Mouse (Mus musculus): Measurements from ENCODE around the gene Usb1.

Gene Usb1

DNA sequence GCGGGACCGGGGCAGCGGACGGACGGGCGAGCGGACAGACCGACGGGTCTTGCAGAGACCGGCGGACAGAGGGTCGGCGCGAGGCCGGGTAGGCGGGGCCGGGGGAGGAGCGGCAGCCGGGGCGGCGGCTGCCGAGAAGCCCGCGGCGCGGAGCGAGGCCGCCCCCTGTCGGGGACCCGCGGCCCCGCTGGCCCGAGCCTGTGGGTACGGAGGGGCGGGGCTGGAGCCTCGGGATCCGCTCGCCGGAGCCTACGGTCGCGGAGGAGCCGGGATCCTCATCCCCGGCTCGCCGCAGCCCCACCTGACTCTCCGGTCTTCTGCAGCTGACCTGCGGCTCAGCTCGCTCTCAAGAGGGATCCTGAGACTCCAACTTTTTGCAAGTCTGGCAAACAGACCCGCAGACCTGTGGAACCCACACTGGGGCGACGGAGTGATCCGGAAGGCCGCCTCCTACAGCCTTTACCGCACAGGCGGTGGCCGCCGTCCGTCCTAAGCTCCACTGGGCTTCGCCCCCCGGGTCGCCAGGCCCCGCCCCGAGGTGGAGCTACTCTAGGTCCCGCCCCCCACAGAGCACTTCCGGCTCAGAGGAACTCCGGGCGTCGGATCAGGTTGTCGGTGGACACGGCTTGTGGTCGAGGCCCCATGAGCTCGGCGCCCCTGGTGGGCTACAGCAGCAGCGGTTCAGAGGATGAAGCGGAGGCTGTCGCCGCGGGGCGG is at the start of gene Usb1, which contains the start of gene Zfp319:
Usb1 (plus strand) TSS at position 565 of the 717 bp plus-strand sequence.
Zfp319 (minus strand) TSS at position 231 of the 717 bp plus-strand sequence.
- DNase-seq = peak; percentile 97

GRCm38 (mm10) chr8:95289066-95289650 is 42.9 kb upstream of the Usb1 start:
- no peak for DNase-seq

- DNase-seq = no peak
Observed at GRCm38 (mm10) chr8:95293172-95293571, 38.9 kb upstream of the Usb1 start.

DNA sequence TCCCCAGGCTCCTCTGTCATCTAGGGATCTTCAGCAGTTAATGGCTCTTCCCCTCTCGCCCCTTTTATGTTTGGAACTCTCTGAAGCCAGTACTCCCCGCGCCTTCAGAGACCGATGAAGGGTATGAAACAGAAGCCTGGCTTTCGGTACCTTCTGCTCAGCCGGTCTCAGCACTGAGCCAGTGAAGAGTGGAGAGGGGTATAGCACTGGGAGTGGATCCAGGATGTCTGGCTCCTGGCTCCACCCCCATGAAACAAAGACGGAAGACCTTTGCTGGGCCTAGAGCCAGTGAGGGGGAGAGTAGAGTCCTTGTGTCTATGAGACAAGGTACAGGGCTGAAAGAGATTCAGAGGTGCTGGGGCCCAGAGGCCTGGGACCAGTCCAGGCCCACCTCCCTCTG is 38.2 kb upstream of the Usb1 start:
- no peak for DNase-seq

GRCm38 (mm10) chr8:95302410-95302809 is 29.7 kb upstream of the Usb1 start:
- peak; percentile 75 for DNase-seq

DNA sequence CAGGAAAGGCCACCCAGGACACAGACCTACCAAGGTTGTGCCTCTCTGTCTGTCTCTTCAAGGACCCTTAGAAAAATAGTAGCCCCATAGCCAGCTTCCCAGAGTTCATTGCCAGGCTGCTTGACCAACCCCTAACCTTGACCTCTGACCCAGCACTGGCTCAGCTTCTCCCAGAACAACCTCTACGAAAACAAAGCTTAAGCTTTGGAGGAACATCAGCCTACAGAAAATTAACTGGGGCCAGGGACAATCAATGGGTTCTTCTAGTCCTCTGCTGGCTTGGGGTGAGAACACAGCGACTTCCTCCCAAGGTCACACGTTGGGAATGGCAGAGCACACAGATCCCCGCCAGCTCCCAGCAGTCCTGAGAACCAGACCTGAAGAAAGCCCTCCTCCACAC is 26.6 kb upstream of the Usb1 start:
- DNase-seq = no peak

- DNase-seq = no peak
Observed at GRCm38 (mm10) chr8:95306431-95306830, 25.7 kb upstream of the Usb1 start, which contains the start of gene Cngb1. Cngb1 (minus strand) TSS chr8:95306585.

- DNase-seq = no peak
Observed at GRCm38 (mm10) chr8:95310342-95310970, 21.6 kb upstream of the Usb1 start, which contains the start of gene Tepp. Tepp (plus strand) TSS chr8:95310566.

- DNase-seq = peak; percentile 53
Observed at GRCm38 (mm10) chr8:95312836-95313235, 19.2 kb upstream of the Usb1 start.

DNA sequence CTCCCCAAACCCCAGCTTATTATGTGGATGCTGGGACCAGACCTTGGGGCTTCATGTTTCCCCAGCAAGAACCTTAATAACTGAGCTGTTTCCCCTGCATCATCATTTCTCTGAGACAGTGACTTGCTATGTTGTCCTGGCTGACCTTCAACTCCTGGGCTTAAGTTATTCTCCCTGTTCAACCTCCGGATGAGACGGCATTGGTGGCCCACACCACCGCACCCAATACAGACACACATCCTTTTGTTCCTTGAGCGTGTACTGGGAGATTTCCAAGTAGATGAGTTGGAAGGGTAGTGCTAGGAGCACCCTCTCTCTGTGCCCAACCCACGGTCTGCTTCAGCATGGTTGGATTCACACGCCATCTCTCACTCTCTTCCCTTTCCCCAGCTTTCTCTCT is 18.2 kb upstream of the Usb1 start:
- no peak for DNase-seq

- DNase-seq = no peak
Observed at GRCm38 (mm10) chr8:95314707-95315106, 17.4 kb upstream of the Usb1 start.

DNA sequence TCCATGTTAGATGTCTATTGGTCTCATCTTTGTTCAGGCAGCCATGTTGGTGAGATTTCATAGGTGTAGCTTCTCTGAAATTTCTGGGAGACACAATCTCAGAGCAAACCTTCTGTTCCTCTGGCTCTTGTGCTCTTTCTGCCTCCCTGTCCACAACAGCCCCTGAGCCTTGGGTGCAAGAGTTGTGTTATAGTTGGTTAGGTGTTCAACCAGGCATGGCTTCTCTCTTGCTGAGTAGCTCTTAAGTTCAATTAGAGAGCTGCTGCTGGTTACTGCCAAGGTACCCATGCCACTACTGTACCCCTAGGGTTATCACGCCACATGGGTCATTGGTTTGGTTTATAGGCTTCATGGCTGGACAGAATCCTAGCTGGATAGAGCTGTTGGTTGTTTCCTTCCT is 16.7 kb upstream of the Usb1 start:
- no peak for DNase-seq

GRCm38 (mm10) chr8:95320224-95321139 is 11.6 kb upstream of the Usb1 start:
- DNase-seq = peak; percentile 92

DNA sequence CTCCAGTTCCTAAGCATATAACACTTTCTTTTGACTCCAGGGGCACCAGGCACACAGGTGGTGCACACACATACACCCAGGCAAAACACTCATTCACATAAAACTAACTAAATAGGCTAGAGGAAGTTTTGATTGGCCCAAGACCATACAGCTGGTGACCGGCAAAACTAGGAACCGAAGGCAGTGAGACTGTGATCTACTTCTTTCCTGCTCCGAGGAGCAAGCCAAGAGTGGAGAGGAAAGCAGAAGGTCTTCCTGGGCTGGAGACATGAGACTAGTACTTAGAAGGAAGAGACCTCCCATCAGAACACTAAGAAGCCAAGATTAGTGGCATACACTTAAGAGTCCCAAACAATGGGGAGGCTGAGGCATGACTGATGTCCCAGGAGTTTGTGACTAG is 8.9 kb upstream of the Usb1 start:
- DNase-seq = no peak

DNA sequence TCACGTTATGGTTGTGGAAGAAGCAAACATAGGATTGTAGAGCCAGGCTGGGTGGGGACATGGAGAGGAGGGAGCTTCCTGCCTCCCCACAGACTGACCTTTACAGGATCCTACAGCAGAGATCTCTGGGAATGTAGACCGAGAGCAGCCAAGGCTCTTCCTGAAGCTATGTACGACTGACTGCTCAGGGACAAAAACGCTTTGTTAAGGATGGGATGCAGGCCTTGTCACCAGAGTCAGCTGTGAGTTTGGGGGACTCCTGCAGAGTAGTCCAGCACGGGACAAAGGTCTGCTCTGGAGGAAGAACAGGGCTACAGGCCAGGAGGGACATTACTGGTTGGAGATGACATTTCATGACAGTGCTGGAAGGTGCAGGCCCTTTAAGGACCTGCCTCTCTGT is 7.4 kb upstream of the Usb1 start:
- no peak for DNase-seq

- DNase-seq = no peak
Observed at GRCm38 (mm10) chr8:95326822-95327221, 5.3 kb upstream of the Usb1 start.

GRCm38 (mm10) chr8:95327866-95328465 is 4.1 kb upstream of the Usb1 start:
- DNase-seq = no peak

- no peak for DNase-seq
Observed at GRCm38 (mm10) chr8:95330367-95330766, 1.7 kb upstream of the Usb1 start.

DNA sequence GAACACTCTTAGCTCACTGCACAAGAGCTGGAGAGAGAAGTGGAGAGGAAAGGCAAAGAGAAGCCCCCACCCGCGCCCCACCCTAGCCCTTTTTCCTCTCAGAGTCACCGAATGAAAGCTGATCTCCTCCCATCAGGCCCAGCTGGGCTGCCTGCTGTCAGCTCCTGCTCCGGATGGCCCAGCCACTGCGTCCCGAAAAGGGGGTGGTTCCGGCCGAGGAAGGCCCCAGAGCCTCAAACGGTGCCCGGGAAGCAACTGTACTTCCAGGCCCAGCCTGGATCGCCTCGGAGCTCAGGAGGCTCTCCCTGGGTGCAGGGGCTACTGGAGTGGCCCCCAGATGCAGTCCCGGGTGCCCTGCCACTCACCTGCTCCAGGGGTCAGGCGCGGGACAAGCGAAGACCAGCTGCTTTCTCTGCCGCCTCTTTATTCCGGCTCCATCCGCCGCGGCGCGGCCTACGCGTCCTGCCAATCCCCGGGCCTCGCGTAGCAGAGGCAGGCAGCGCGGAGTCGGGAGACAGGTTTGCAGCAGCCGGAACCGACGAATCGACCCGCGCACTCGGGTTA is 846 bp upstream of the Usb1 start:
- no peak for DNase-seq

- DNase-seq = no peak
Observed at GRCm38 (mm10) chr8:95332437-95333199, 534 bp downstream of the Usb1 start.

DNA sequence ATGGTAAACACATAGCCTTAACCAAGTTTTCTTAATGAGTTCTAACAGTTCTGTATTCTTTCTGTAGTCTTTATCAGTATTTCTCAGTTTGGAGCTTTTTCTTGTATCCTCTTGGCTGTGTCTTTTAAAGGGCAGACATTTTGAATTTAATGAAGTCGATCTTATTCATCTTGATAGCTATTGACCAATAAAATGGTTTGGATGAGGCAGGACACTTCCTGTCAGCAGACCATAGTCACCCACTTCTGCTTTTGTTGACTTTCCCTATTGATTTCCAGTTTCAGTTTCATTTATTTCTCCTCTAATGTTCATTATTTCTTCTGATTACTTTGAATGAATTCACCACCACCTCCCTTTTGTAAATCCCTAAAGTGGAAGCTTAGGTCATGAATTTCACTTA is 3.6 kb downstream of the Usb1 start:
- DNase-seq = no peak

All from thymus, postnatal 4 days (tissue).